Mouse (Mus musculus) erythroblast, adult 5-6 weeks (primary cell): ENCODE data around the gene Tnfaip8l2. TPM values are rescaled to one million over a fixed set of nuclear protein-coding genes. Genes with fewer than 3 reads are reported as not detected.
"Not testable (repeated sequence)": the region's sequence is repeated elsewhere in the genome, so short reads cannot be mapped to it uniquely, and the experiment has no call there.

ENCODE experiments used
- ATAC-seq: replicated peaks from 2 replicates; pipeline ENCODE4 v1.8.0; 2016; ENCODE audit warnings: moderate number of reproducible peaks, mild to moderate bottlenecking, moderate TSS enrichment, inconsistent platforms; ENCODE audit not compliant: poor library complexity, low FRiP score, severe bottlenecking
- total RNA-seq, 2 experiments: library from RNA; stranded (forward) in 1 of 2; stranded (reverse) in 1 of 2; fragments of 150-400 nt in 1 of 2; fragments of 200-764, 138-1000 nt in 1 of 2; gene quantifications; 2 replicates each; pipeline versions ENCODE4 v1.2.3 to v1.2.4; 2015 to 2017; ENCODE audit warnings: low replicate concordance in 2 of 2

Gene Tnfaip8l2
- total RNA-seq, 2 experiments from 2014 or later, result 12.4 to 17.1 TPM

DNA sequence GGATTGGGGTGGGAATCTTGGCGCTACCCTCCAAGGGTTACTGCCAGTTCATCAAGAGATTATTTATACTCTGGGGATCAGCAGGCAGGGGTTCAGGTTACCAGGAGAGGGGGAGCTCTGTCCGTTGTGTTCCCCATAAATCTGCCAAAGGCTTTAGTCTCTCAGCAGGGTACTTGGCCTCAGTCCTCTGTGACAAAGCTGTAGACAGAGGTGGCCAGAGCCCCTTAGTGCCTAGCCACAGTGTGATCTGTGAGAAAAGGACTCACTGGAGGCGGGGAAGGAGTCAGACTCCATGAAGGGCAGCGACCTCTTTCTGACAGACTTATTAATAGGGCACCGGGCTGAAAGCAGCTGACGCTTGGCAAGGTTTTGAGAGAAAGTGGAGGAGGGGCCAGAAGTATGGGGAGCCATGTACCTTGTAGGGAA is 12.9 kb downstream of the Tnfaip8l2 start:
- ATAC-seq, result no peak

DNA sequence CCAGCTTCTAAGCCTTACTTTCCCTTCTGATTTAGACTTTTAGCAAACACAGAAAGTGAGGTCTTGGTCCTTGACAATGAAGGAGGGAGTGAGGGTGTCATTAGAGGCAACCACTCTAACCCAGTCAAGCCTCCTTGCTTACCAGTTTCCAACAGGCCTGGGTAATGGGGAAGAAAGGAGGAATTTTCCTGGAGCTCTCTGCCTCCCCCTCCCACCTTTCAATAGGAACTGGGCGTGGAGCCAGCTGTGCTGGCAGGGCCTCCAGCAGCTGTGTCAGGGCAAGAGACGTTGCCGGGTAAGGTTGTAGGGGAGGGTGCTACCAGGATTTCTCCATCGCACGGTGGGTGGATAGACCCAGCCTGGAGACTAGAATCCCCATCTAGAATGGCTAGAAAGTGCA is 17.2 kb downstream of the Tnfaip8l2 start:
- no peak for ATAC-seq

GRCm38 (mm10) chr3:95124246-95124645 is 17.9 kb downstream of the Tnfaip8l2 start, which contains the start of gene Tmod4:
TSS of gene Tmod4 (plus strand) at chr3:95124476.
- ATAC-seq, result peak; percentile 63

- ATAC-seq, result no peak
These were observed 20.6 kb downstream of the Tnfaip8l2 start for GRCm38 (mm10) chr3:95121580-95121979.

GRCm38 (mm10) chr3:95117751-95118150 is 24.4 kb downstream of the Tnfaip8l2 start:
- ATAC-seq, result no peak

- no peak for ATAC-seq
These were observed 29.4 kb downstream of the Tnfaip8l2 start for GRCm38 (mm10) chr3:95112760-95113159.

DNA sequence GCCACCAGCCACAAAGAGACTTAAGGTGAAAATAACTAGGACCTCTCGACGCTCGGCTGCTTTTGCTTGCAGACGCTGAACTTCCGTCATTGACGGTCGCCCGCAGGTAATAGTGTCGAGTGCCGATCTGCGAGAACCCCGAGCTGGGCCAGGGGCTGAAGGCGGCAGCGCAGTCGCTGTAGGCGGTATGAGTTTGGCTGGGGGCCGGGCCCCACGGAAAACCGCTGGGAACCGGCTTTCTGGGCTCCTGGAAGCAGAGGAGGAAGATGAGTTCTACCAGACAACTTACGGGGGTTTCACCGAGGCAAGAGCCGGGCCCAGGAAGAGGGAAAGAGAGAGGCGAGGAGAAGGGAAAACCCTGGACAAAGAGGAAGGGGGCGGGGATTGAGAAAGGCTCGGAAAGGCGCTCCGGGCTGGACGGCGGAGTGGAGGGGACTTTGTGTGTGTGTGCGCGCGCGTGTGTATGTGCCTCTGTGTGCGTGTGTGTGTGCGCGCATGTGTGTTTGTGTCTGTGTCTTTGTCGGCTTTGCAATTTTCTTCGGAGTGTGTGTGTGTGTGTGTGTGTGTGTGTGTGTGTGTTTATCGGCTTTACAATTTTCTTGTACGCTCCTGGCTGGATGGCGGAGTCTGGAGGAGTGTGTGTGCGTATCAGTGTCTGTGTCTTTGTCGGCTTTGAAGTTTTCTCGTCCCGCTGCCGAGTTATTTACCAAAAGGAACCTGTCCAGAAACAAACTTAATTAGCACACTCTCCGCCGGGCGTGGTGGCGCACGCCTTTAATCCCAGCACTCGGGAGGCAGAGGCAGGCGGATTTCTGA is 31.0 kb downstream of the Tnfaip8l2 start, which contains the start of gene Vps72:
TSS of gene Vps72 (plus strand) at position 112 of the 816 bp plus-strand sequence.
- ATAC-seq, result peak; percentile 70

- ATAC-seq, result no peak
These were observed 34.3 kb downstream of the Tnfaip8l2 start for GRCm38 (mm10) chr3:95107898-95108297.

GRCm38 (mm10) chr3:95107308-95107707 is 34.9 kb downstream of the Tnfaip8l2 start:
- not testable (repeated sequence) for ATAC-seq

- peak; percentile 77 for ATAC-seq
These were observed 35.6 kb downstream of the Tnfaip8l2 start, which contains the start of gene Pip5k1a for GRCm38 (mm10) chr3:95106338-95107117. TSS of gene Pip5k1a (minus strand) at chr3:95106930.

- ATAC-seq, result peak; percentile 8; the same call in 1 of the 2 replicates
These were observed 36.4 kb downstream of the Tnfaip8l2 start for GRCm38 (mm10) chr3:95105586-95106337.

GRCm38 (mm10) chr3:95105121-95105520 is 37.0 kb downstream of the Tnfaip8l2 start:
- no peak for ATAC-seq

- no peak for ATAC-seq
These were observed 41.3 kb downstream of the Tnfaip8l2 start for GRCm38 (mm10) chr3:95100854-95101253.

Other genes with a start within 250 kb of the Tnfaip8l2 start
- gene Selenbp1, start 209.3 kb downstream of the Tnfaip8l2 start, total RNA-seq (2015; ENCODE audit: low replicate concordance), result 20.3 and 45.0 TPM in 2 replicates
- gene Selenbp1, start 209.3 kb downstream of the Tnfaip8l2 start, total RNA-seq (2017; ENCODE audit: low replicate concordance), result 35.3 and 41.0 TPM in 2 replicates
- gene Rfx5, start 188.3 kb downstream of the Tnfaip8l2 start, total RNA-seq (2015; ENCODE audit: low replicate concordance), result 3.3 and 4.2 TPM in 2 replicates
- 2.2 and 5.9 TPM in 2 replicates for gene Rfx5, start 188.3 kb downstream of the Tnfaip8l2 start, total RNA-seq (2017; ENCODE audit: low replicate concordance)
- 8.6 and 14.4 TPM in 2 replicates for gene Pi4kb, start 167.6 kb downstream of the Tnfaip8l2 start, total RNA-seq (2015; ENCODE audit: low replicate concordance)
- 7.8 and 21.9 TPM in 2 replicates for gene Pi4kb, start 167.6 kb downstream of the Tnfaip8l2 start, total RNA-seq (2017; ENCODE audit: low replicate concordance)
- 5.9 and 6.5 TPM in 2 replicates for gene Zfp687, start 126.9 kb downstream of the Tnfaip8l2 start, total RNA-seq (2015; ENCODE audit: low replicate concordance)
- 4.3 and 6.4 TPM in 2 replicates for gene Zfp687, start 126.9 kb downstream of the Tnfaip8l2 start, total RNA-seq (2017; ENCODE audit: low replicate concordance)
- gene Psmd4, start 99.7 kb downstream of the Tnfaip8l2 start, total RNA-seq (2015; ENCODE audit: low replicate concordance), result 76.9 and 89.3 TPM in 2 replicates
- 102 and 150 TPM in 2 replicates for gene Psmd4, start 99.7 kb downstream of the Tnfaip8l2 start, total RNA-seq (2017; ENCODE audit: low replicate concordance)
- 31.5 and 42.4 TPM in 2 replicates for gene Pip5k1a, start 35.4 kb downstream of the Tnfaip8l2 start, total RNA-seq (2015; ENCODE audit: low replicate concordance)
- gene Pip5k1a, start 35.4 kb downstream of the Tnfaip8l2 start, total RNA-seq (2017; ENCODE audit: low replicate concordance), result 71.0 and 81.5 TPM in 2 replicates
- gene Vps72, start 31.3 kb downstream of the Tnfaip8l2 start, total RNA-seq (2015; ENCODE audit: low replicate concordance), result 8.5 and 19.4 TPM in 2 replicates
- 14.6 and 18.8 TPM in 2 replicates for gene Vps72, start 31.3 kb downstream of the Tnfaip8l2 start, total RNA-seq (2017; ENCODE audit: low replicate concordance)
- gene Tmod4, start 17.9 kb downstream of the Tnfaip8l2 start, total RNA-seq (2015; ENCODE audit: low replicate concordance), result not detected in 2 replicates
- gene Tmod4, start 17.9 kb downstream of the Tnfaip8l2 start, total RNA-seq (2017; ENCODE audit: low replicate concordance), result 0.17 and 3.3 TPM in 2 replicates
- gene Scnm1, start 8.3 kb downstream of the Tnfaip8l2 start, total RNA-seq (2015; ENCODE audit: low replicate concordance), result 36.4 and 39.0 TPM in 2 replicates
- gene Scnm1, start 8.3 kb downstream of the Tnfaip8l2 start, total RNA-seq (2017; ENCODE audit: low replicate concordance), result 38.9 and 39.8 TPM in 2 replicates
- gene Lysmd1, start 8.3 kb downstream of the Tnfaip8l2 start, total RNA-seq (2015; ENCODE audit: low replicate concordance), result 7.7 and 12.1 TPM in 2 replicates
- 11.7 and 13.7 TPM in 2 replicates for gene Lysmd1, start 8.3 kb downstream of the Tnfaip8l2 start, total RNA-seq (2017; ENCODE audit: low replicate concordance)
- not detected in 2 replicates for gene Sema6c, start 18.1 kb upstream of the Tnfaip8l2 start, total RNA-seq (2015; ENCODE audit: low replicate concordance)
- gene Sema6c, start 18.1 kb upstream of the Tnfaip8l2 start, total RNA-seq (2017; ENCODE audit: low replicate concordance), result not detected in 2 replicates
- 12.5 and 16.1 TPM in 2 replicates for gene Gabpb2, start 75.6 kb upstream of the Tnfaip8l2 start, total RNA-seq (2015; ENCODE audit: low replicate concordance)
- 38.1 and 40.8 TPM in 2 replicates for gene Gabpb2, start 75.6 kb upstream of the Tnfaip8l2 start, total RNA-seq (2017; ENCODE audit: low replicate concordance)
- 35.9 and 53.4 TPM in 2 replicates for gene Cdc42se1, start 86.4 kb upstream of the Tnfaip8l2 start, total RNA-seq (2015; ENCODE audit: low replicate concordance)
- gene Cdc42se1, start 86.4 kb upstream of the Tnfaip8l2 start, total RNA-seq (2017; ENCODE audit: low replicate concordance), result 12.8 and 21.5 TPM in 2 replicates
- 3.1 TPM in 1 of 2 replicates, not detected in the other for gene Mllt11, start 89.8 kb upstream of the Tnfaip8l2 start, total RNA-seq (2015; ENCODE audit: low replicate concordance)
- gene Mllt11, start 89.8 kb upstream of the Tnfaip8l2 start, total RNA-seq (2017; ENCODE audit: low replicate concordance), result 0.14 TPM in 1 of 2 replicates, not detected in the other
- not detected in 2 replicates for gene Gm128, start 99.2 kb upstream of the Tnfaip8l2 start, total RNA-seq (2015; ENCODE audit: low replicate concordance)
- gene Gm128, start 99.2 kb upstream of the Tnfaip8l2 start, total RNA-seq (2017; ENCODE audit: low replicate concordance), result not detected in 2 replicates
- gene Bnipl, start 108.8 kb upstream of the Tnfaip8l2 start, total RNA-seq (2015; ENCODE audit: low replicate concordance), result not detected in 2 replicates
- 0.68 TPM in 1 of 2 replicates, not detected in the other for gene Bnipl, start 108.8 kb upstream of the Tnfaip8l2 start, total RNA-seq (2017; ENCODE audit: low replicate concordance)
- gene Mindy1, start 139.0 kb upstream of the Tnfaip8l2 start, total RNA-seq (2015; ENCODE audit: low replicate concordance), result 23.2 and 27.4 TPM in 2 replicates
- gene Mindy1, start 139.0 kb upstream of the Tnfaip8l2 start, total RNA-seq (2017; ENCODE audit: low replicate concordance), result 17.7 and 28.2 TPM in 2 replicates
- gene Prune1, start 139.7 kb upstream of the Tnfaip8l2 start, total RNA-seq (2015; ENCODE audit: low replicate concordance), result 3.3 and 7.5 TPM in 2 replicates
- gene Prune1, start 139.7 kb upstream of the Tnfaip8l2 start, total RNA-seq (2017; ENCODE audit: low replicate concordance), result 2.6 and 4.4 TPM in 2 replicates
- 2.7 and 3.3 TPM in 2 replicates for gene Anxa9, start 164.8 kb upstream of the Tnfaip8l2 start, total RNA-seq (2015; ENCODE audit: low replicate concordance)
- 0.98 and 2.1 TPM in 2 replicates for gene Anxa9, start 164.8 kb upstream of the Tnfaip8l2 start, total RNA-seq (2017; ENCODE audit: low replicate concordance)
- 45.1 and 45.2 TPM in 2 replicates for gene Cers2, start 172.4 kb upstream of the Tnfaip8l2 start, total RNA-seq (2015; ENCODE audit: low replicate concordance)
- 26.8 and 31.9 TPM in 2 replicates for gene Cers2, start 172.4 kb upstream of the Tnfaip8l2 start, total RNA-seq (2017; ENCODE audit: low replicate concordance)
- 6.1 and 20.6 TPM in 2 replicates for gene Setdb1, start 214.8 kb upstream of the Tnfaip8l2 start, total RNA-seq (2015; ENCODE audit: low replicate concordance)
- 6.6 and 7.5 TPM in 2 replicates for gene Setdb1, start 214.8 kb upstream of the Tnfaip8l2 start, total RNA-seq (2017; ENCODE audit: low replicate concordance)